Mouse (Mus musculus) liver, postnatal 0 days (tissue): ENCODE results near the gene Adamts17. TPM values are rescaled to one million over a fixed set of nuclear protein-coding genes. Genes with fewer than 3 reads are reported as not detected.

ENCODE experiments used
- ATAC-seq: fragments of 200-750 bp; cut with Nextera tagmentation; 2 replicates; pipeline ENCODE4 v1.8.0; 2017; ENCODE audit warnings: mild to moderate bottlenecking, moderate library complexity
- DNase-seq: peaks from one replicate; pipeline ENCODE4 v3.0.0-alpha.2; 2016
- H3K27ac ChIP-seq: fragments of 300-500 bp; sonication (generic); 2 replicates; pipeline ENCODE4 v1.5.1; 2014; ENCODE audit warnings: antibody characterized with exemption, moderate library complexity, mild to moderate bottlenecking, low read depth
- H3K27me3 ChIP-seq: fragments of 300-500 bp; sonication (generic); 2 replicates; pipeline ENCODE4 v1.6.1; 2014; ENCODE audit warnings: low read length, control low read depth, mixed read lengths; ENCODE audit not compliant: insufficient read depth
- H3K36me3 ChIP-seq: fragments of 300-500 bp; sonication (generic); replicated peaks from 2 replicates; pipeline ENCODE4 v1.6.1; 2014; ENCODE audit warnings: mild to moderate bottlenecking, control low read depth, low read length, moderate library complexity, mixed read lengths; ENCODE audit not compliant: insufficient read depth
- H3K4me1 ChIP-seq: fragments of 300-500 bp; sonication (generic); 2 replicates; pipeline ENCODE4 v1.6.1; 2014; ENCODE audit warnings: antibody characterized with exemption, mild to moderate bottlenecking, control low read depth; ENCODE audit not compliant: insufficient read depth
- H3K4me2 ChIP-seq: fragments of 300-500 bp; sonication (generic); 2 replicates; pipeline ENCODE4 v1.6.1; 2014; ENCODE audit warnings: low read depth, mild to moderate bottlenecking, low read length, moderate library complexity, mixed read lengths
- H3K4me3 ChIP-seq: fragments of 300-500 bp; sonication (generic); 2 replicates; pipeline ENCODE4 v1.5.1; 2014; ENCODE audit warnings: low read depth, low read length
- H3K9ac ChIP-seq: fragments of 300-500 bp; sonication (generic); replicated peaks from 2 replicates; pipeline ENCODE4 v1.6.1; 2014; ENCODE audit warnings: mild to moderate bottlenecking, moderate library complexity
- H3K9me3 ChIP-seq: fragments of 300-500 bp; sonication (generic); 2 replicates; pipeline ENCODE4 v1.6.1; 2016; ENCODE audit warnings: mild to moderate bottlenecking, control low read depth, low read length, mixed read lengths
- CTCF ChIP-seq: sonication (generic); IDR thresholded peaks from 2 replicates; pipeline ENCODE4 v1.5.1; 2016; ENCODE audit warnings: antibody characterized with exemption, low read depth
- EP300 ChIP-seq: IDR thresholded peaks from 2 replicates; pipeline ENCODE4 v1.6.1; 2016; ENCODE audit warnings: antibody characterized with exemption, low read depth, mild to moderate bottlenecking
- WGBS: fragments of 180-500 bp; shearing (Covaris S2); extraction: QIAGEN DNeasy Blood & Tissue Kit; methylation state at CpG from one replicate; pipeline ENCODE4 v1.1.7; 2014; ENCODE audit not compliant: insufficient replicate concordance; 5-methylcytosine and 5-hydroxymethylcytosine counted together
- polyA plus RNA-seq: library from polyadenylated mRNA; unstranded; fragments of >200 nt; fragmentation: Nextera tagmentation; extraction: Ambion mirVana; gene quantifications from 2 replicates; pipeline ENCODE4 v1.2.1, GENCODE M21; 2015

Adamts17 gene
- polyA plus RNA-seq, 1 experiment from 2014 or later: 0.05 TPM

GRCm38 (mm10) chr7:66940761-66941160 lies 101.2 kb downstream of the Adamts17 start:
- H3K4me2 ChIP-seq: no peak overlapping the region
- ATAC-seq (no peak), DNase-seq (no peak)

GRCm38 (mm10) chr7:66949006-66949405 lies 109.5 kb downstream of the Adamts17 start:
- H3K27me3 ChIP-seq: no peaks in the 10 kb centered on the region
- H3K36me3 ChIP-seq: no peaks in the 10 kb centered on the region
- 74% methylated on average over 3 of the region's 3 CpGs for WGBS
- DNase-seq (no peak), ATAC-seq (no peak)
- H3K4me1 ChIP-seq: no peaks in the 10 kb centered on the region
- H3K27ac ChIP-seq: no peak overlapping the region
- no peak overlapping the region for H3K4me3 ChIP-seq
- H3K9ac ChIP-seq: no peak overlapping the region
- H3K9me3 ChIP-seq: no peaks in the 10 kb centered on the region
- TF ChIP-seq EP300: no peak
- TF ChIP-seq CTCF: no peak
- H3K4me2 ChIP-seq: no peak overlapping the region

More at GRCm38 (mm10) chr7:66940761-66941160, 101.2 kb downstream of the Adamts17 start:
- TF ChIP-seq EP300 (no peak), CTCF (no peak)
- Histone ChIP-seq H3K27ac (no peak overlapping the region), H3K27me3 (no peaks in the 10 kb centered on the region), H3K9me3 (no peaks in the 10 kb centered on the region), H3K4me3 (no peak overlapping the region), H3K4me1 (no peaks in the 10 kb centered on the region), H3K9ac (no peak overlapping the region), H3K36me3 (no peaks in the 10 kb centered on the region)
- WGBS: 61% methylated on average over 4 of the region's 4 CpGs

GRCm38 (mm10) chr7:66952921-66953320 lies 113.4 kb downstream of the Adamts17 start:
- TF ChIP-seq EP300: no peak
- TF ChIP-seq CTCF: no peak
- Histone ChIP-seq H3K4me3 (no peak overlapping the region), H3K27me3 (no peaks in the 10 kb centered on the region), H3K4me2 (no peak overlapping the region), H3K9ac (no peak overlapping the region), H3K27ac (no peak overlapping the region), H3K36me3 (no peaks in the 10 kb centered on the region), H3K4me1 (peaks cover 3% of the 10 kb centered on the region; the same call in 1 of the 2 replicates), H3K9me3 (no peaks in the 10 kb centered on the region)
- no peak for DNase-seq
- ATAC-seq: no peak
- 73% methylated on average over 3 of the region's 3 CpGs for WGBS

- Histone ChIP-seq H3K9ac (no peak overlapping the region), H3K27me3 (no peaks in the 10 kb centered on the region), H3K36me3 (no peaks in the 10 kb centered on the region), H3K4me2 (no peak overlapping the region), H3K4me3 (no peak overlapping the region), H3K4me1 (peaks cover 3% of the 10 kb centered on the region; the same call in 1 of the 2 replicates), H3K9me3 (no peaks in the 10 kb centered on the region), H3K27ac (no peak overlapping the region)
- no peak for DNase-seq
- 73% methylated on average over 8 of the region's 8 CpGs for WGBS
- no peak for ATAC-seq
- TF ChIP-seq EP300 (no peak), CTCF (no peak)
Measured at GRCm38 (mm10) chr7:66954073-66954472, 114.5 kb downstream of the Adamts17 start.

GRCm38 (mm10) chr7:66954723-66955122 lies 115.2 kb downstream of the Adamts17 start:
- Histone ChIP-seq H3K4me1 (peaks cover 3% of the 10 kb centered on the region; the same call in 1 of the 2 replicates), H3K9me3 (no peaks in the 10 kb centered on the region), H3K27me3 (no peaks in the 10 kb centered on the region), H3K27ac (no peak overlapping the region), H3K4me2 (no peak overlapping the region), H3K9ac (no peak overlapping the region), H3K36me3 (no peaks in the 10 kb centered on the region), H3K4me3 (no peak overlapping the region)
- ATAC-seq (no peak), DNase-seq (no peak)
- TF ChIP-seq CTCF (no peak), EP300 (no peak)
- 70% methylated on average over 5 of the region's 5 CpGs for WGBS

- Histone ChIP-seq H3K36me3 (no peaks in the 10 kb centered on the region), H3K9ac (no peak overlapping the region), H3K4me1 (peaks cover 3% of the 10 kb centered on the region; the same call in 1 of the 2 replicates), H3K4me3 (no peak overlapping the region), H3K27me3 (no peaks in the 10 kb centered on the region), H3K9me3 (no peaks in the 10 kb centered on the region), H3K4me2 (no peak overlapping the region), H3K27ac (0 out of 2 replicates have a peak overlapping the region, but pooled peaks have one; percentile 29)
- WGBS: 53% methylated on average over 8 of the region's 8 CpGs
- DNase-seq (no peak), ATAC-seq (peak; percentile 36)
- TF ChIP-seq CTCF (peak; percentile 8; the same call in 1 of the 2 replicates), EP300 (no peak)
Measured at GRCm38 (mm10) chr7:66955455-66955919, 116.0 kb downstream of the Adamts17 start.

GRCm38 (mm10) chr7:66955978-66956377 lies 116.4 kb downstream of the Adamts17 start:
- H3K9me3 ChIP-seq: no peaks in the 10 kb centered on the region
- no peaks in the 10 kb centered on the region for H3K27me3 ChIP-seq
- peaks cover 3% of the 10 kb centered on the region; the same call in 1 of the 2 replicates for H3K4me1 ChIP-seq
- H3K4me2 ChIP-seq: no peak overlapping the region
- TF ChIP-seq CTCF (no peak), EP300 (no peak)
- H3K4me3 ChIP-seq: no peak overlapping the region
- ATAC-seq (peak; percentile 17; the same call in 1 of the 2 replicates), DNase-seq (no peak)
- no peak overlapping the region for H3K9ac ChIP-seq
- no peaks in the 10 kb centered on the region for H3K36me3 ChIP-seq
- H3K27ac ChIP-seq: no peak overlapping the region
- 56% methylated on average over 2 of the region's 2 CpGs for WGBS
